Mouse (Mus musculus): ENCODE data around the gene Cd151.

- TF ChIP-seq EP300 (IDR thresholded peaks at IDR 0.05) (no peak), CTCF (IDR thresholded peaks at IDR 0.05) (no peak)
Observed at GRCm38 (mm10) chr7:141428701-141429100, 38.5 kb upstream of the Cd151 start.

All from lung, postnatal 0 days (tissue).